Mouse (Mus musculus): ENCODE data around the gene Iqub.
A peak's percentile ranks its signal among the peaks of the same experiment; 100 is the strongest.

The Iqub gene

DNA sequence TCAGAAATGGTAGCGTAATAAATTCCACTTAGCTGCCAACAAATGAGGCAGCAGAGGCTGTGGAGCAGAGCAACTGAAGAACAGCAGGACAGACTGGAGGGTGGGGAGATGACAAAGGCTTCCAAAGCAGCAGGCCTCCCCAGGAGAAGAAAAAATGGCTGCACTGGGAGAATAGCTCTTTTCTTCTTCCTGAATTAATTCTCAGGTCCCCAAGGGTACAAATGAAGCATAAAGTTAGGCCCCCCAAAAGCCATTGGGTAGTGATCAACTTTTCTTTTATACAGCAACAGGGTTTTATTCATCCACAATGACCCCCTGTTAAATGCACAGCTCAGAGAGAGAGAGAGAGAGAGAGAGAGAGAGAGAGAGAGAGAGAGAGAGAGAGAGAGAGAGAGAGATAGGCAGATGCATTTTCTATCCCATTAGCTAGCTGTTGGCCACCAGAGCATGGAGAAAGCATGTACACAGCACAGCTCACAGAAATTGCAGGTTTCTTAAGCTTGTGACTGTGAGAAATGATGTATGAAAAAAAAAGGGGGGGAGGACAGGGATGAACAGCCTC is 44.2 kb downstream of the Iqub start:
- no peak for DNase-seq (ENCODE audit: low spot score)

- DNase-seq (ENCODE audit: low spot score) = no peak
Measured at GRCm38 (mm10) chr6:24470135-24470534, 44.7 kb downstream of the Iqub start.

- peak; percentile 54 for DNase-seq (ENCODE audit: low spot score)
Measured at GRCm38 (mm10) chr6:24456097-24456496, 58.8 kb downstream of the Iqub start.

- DNase-seq (ENCODE audit: low spot score) = no peak
Measured at GRCm38 (mm10) chr6:24451026-24451821, 63.6 kb downstream of the Iqub start.

- DNase-seq (ENCODE audit: low spot score) = no peak
Measured at GRCm38 (mm10) chr6:24450241-24450640, 64.6 kb downstream of the Iqub start.

DNA sequence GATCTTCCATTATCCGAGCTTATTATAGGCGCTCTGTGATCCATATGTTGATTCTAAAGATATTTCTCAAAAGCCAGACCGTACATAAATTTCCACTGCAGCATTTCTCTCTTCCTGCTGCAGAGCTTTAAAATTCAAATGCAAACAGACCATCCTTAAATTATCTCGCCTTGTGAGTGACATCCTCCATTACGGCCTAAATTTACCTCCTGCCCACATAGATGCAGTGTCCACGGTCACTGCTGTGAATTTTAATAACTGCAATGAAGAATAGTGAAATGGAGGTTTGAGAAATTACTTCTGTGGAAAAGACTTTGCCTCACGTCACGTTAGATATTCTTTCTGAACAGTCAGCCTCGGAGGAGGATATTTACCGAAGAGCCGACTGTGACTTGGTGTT is 98.8 kb downstream of the Iqub start:
- DNase-seq (ENCODE audit: low spot score) = no peak

GRCm38 (mm10) chr6:24415500-24415899 is 99.4 kb downstream of the Iqub start:
- no peak for DNase-seq (ENCODE audit: low spot score)

DNA sequence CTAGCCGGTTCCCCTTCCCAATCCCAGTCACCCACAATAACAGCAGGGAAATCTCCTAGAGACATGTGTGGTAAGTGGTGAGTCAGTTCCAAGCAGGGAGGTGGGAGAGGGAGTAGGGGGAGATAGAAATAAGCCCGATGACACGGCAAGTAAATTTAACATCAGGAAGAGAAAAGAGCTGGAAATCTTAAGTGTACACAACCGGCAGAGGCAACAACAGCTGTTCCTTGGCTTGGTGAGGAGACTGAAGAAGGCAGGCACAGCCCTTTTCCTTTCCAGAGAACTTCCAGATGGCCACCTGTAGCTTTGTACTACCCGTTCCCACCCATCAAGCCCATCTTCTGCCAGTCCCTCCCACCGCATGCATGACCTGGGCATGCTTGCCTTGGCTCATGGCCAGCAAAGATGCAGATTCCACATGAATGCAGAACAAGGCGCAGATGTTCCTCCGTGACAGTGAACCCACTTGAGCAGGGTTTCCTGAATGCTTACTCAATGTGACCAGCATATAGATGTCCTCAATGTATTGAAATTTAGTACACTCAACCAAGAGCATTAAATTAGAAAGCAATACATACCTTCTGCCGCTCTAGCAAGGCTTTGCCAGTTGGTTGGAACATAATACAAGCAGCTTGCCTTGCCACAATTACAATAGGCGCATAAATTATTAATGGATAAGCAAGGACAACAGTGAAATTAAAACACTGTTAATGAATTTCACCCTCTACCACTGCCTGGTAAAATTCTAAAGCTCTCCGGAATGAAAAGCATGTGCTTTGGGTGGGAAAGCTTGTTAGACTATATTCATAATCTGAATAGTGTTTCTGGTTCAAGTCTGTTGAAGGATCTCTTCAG is 106.1 kb downstream of the Iqub start:
- no peak for DNase-seq (ENCODE audit: low spot score)

- DNase-seq (ENCODE audit: low spot score) = no peak
Measured at GRCm38 (mm10) chr6:24407743-24408142, 107.1 kb downstream of the Iqub start.

- no peak for DNase-seq (ENCODE audit: low spot score)
Measured at GRCm38 (mm10) chr6:24397237-24397647, 117.6 kb downstream of the Iqub start.
